In genomic region chr16:4938461-4938860, GRCm38 (mm10) we compare ENCODE assay signal across 8 mouse cellular contexts. TPM values are rescaled to one million over a fixed set of nuclear protein-coding genes. Genes with fewer than 3 reads are reported as not detected.
DNase-seq lines count a peak whose midpoint lies in the region; ATAC-seq and TF ChIP-seq lines count a peak whose summit lies in the region.

Nudt16l1 (plus strand) TSS chr16:4938761.

- no peak for DNase-seq in lung, postnatal 0 days (ENCODE audit: low spot score)
- no peak for DNase-seq in lung, postnatal 10 days
- DNase-seq in embryonic facial prominence, embryonic 14.5 days (ENCODE audit: low spot score), result no peak
- DNase-seq in heart, postnatal 14 days, result no peak
- no peak for DNase-seq in limb, embryonic 11.5 days (ENCODE audit: low spot score)
- DNase-seq in kidney, postnatal 14 days, result no peak
- DNase-seq in cerebellum, postnatal 14 days, result no peak

- H3K27ac ChIP-seq in lung, postnatal 0 days (ENCODE audit: low read length), result peak within 1 kb of the TSS; percentile 73
- H3K27ac ChIP-seq in embryonic facial prominence, embryonic 14.5 days (replicated peaks; ENCODE audit: low read depth, low read length), result peak within 1 kb of the TSS; percentile 83
- peak within 1 kb of the TSS; percentile 75 for H3K27ac ChIP-seq in limb, embryonic 11.5 days (replicated peaks; ENCODE audit: low read depth, low read length)
- H3K27ac ChIP-seq in olfactory bulb, adult 2 months (ENCODE audit: insufficient read depth, low read depth, low read length), result peak within 1 kb of the TSS; percentile 82

- no peak for TF ChIP-seq POLR2A in olfactory bulb, adult 2 months (IDR thresholded peaks at IDR 0.05; ENCODE audit: insufficient read depth, low read depth, low read length)

- no peak for TF ChIP-seq EP300 in lung, postnatal 0 days (IDR thresholded peaks at IDR 0.05)

- peaks cover 4% of the 10 kb centered on the region; the same call in 1 of the 2 replicates for H3K4me1 ChIP-seq in lung, postnatal 0 days (ENCODE audit: insufficient read depth, low read depth, low read length)
- H3K4me1 ChIP-seq in embryonic facial prominence, embryonic 14.5 days (ENCODE audit: control insufficient read depth, insufficient read depth, low read length), result 0 out of 2 replicates have a peak, but pooled peaks cover 3% of the 10 kb centered on the region
- H3K4me1 ChIP-seq in limb, embryonic 11.5 days (ENCODE audit: control insufficient read depth, insufficient read depth, low read length), result 0 out of 2 replicates have a peak, but pooled peaks cover 5% of the 10 kb centered on the region
- H3K4me1 ChIP-seq in olfactory bulb, adult 2 months (ENCODE audit: control insufficient read depth, insufficient read depth, low read length), result peaks cover 36% of the 10 kb centered on the region

- ATAC-seq in lung, postnatal 0 days, result no peak
- no peak for ATAC-seq in embryonic facial prominence, embryonic 14.5 days (ENCODE audit: low read depth)
- ATAC-seq in limb, embryonic 11.5 days (ENCODE audit: insufficient number of reproducible peaks, low FRiP score, low TSS enrichment, low read depth), result no peak

- H3K9me3 ChIP-seq in lung, postnatal 0 days (ENCODE audit: low read length), result no peaks in the 10 kb centered on the region
- H3K9me3 ChIP-seq in embryonic facial prominence, embryonic 14.5 days (ENCODE audit: control insufficient read depth, low read length), result no peaks in the 10 kb centered on the region
- H3K9me3 ChIP-seq in limb, embryonic 11.5 days (ENCODE audit: control insufficient read depth, low read length), result no peaks in the 10 kb centered on the region

- peaks cover 23% of the 10 kb centered on the region for H3K36me3 ChIP-seq in lung, postnatal 0 days (ENCODE audit: insufficient read depth, low read length)
- H3K36me3 ChIP-seq in embryonic facial prominence, embryonic 14.5 days (ENCODE audit: control insufficient read depth, insufficient read depth, low read length), result peaks cover 75% of the 10 kb centered on the region
- H3K36me3 ChIP-seq in limb, embryonic 11.5 days (ENCODE audit: control insufficient read depth, insufficient read depth, low read length), result peaks cover 31% of the 10 kb centered on the region

- WGBS in lung, postnatal 0 days, result 0% methylated on average over 2 of the region's 2 CpGs
- 0% methylated on average over 2 of the region's 2 CpGs for WGBS in embryonic facial prominence, embryonic 14.5 days
- 7% methylated on average over 2 of the region's 2 CpGs for WGBS in limb, embryonic 11.5 days
- 3% methylated on average over 2 of the region's 2 CpGs for WGBS in olfactory bulb, adult 2 months

- H3K4me3 ChIP-seq in lung, postnatal 0 days (ENCODE audit: low read depth, low read length), result peak within 1 kb of the TSS; percentile 74
- peak within 1 kb of the TSS; percentile 82 for H3K4me3 ChIP-seq in embryonic facial prominence, embryonic 14.5 days (ENCODE audit: low read depth, low read length)
- peak within 1 kb of the TSS; percentile 92 for H3K4me3 ChIP-seq in limb, embryonic 11.5 days (ENCODE audit: low read depth, low read length)
- peak within 1 kb of the TSS; percentile 95 for H3K4me3 ChIP-seq in olfactory bulb, adult 2 months (ENCODE audit: insufficient read depth, low read depth, low read length)

- TF ChIP-seq CTCF in lung, postnatal 0 days (IDR thresholded peaks at IDR 0.05), result peak; percentile 14; the same call in 1 of the 2 replicates
- TF ChIP-seq CTCF in olfactory bulb, adult 2 months (IDR thresholded peaks at IDR 0.05; ENCODE audit: insufficient read depth, low read depth, low read length), result no peak

- intact Hi-C loops in heart, postnatal 14 days (cut with DNase I), result no loop called here

- no peaks in the 10 kb centered on the region for H3K27me3 ChIP-seq in lung, postnatal 0 days (replicated peaks; ENCODE audit: insufficient read depth, low read length)
- no peaks in the 10 kb centered on the region for H3K27me3 ChIP-seq in embryonic facial prominence, embryonic 14.5 days (replicated peaks; ENCODE audit: control insufficient read depth, insufficient read depth, low read length)
- H3K27me3 ChIP-seq in limb, embryonic 11.5 days (ENCODE audit: control insufficient read depth, insufficient read depth, low read length), result no peaks in the 10 kb centered on the region

- peak within 1 kb of the TSS; percentile 90 for H3K9ac ChIP-seq in lung, postnatal 0 days (replicated peaks; ENCODE audit: low read depth)
- H3K9ac ChIP-seq in embryonic facial prominence, embryonic 14.5 days (ENCODE audit: low read depth, low read length), result peak within 1 kb of the TSS; percentile 92
- H3K9ac ChIP-seq in limb, embryonic 11.5 days (ENCODE audit: low read length), result peak within 1 kb of the TSS; percentile 88

- H3K4me2 ChIP-seq in lung, postnatal 0 days (replicated peaks; ENCODE audit: low read depth, low read length), result peak within 1 kb of the TSS; percentile 97
- peak within 1 kb of the TSS; percentile 76 for H3K4me2 ChIP-seq in embryonic facial prominence, embryonic 14.5 days (ENCODE audit: low read depth, low read length)
- peak within 1 kb of the TSS; percentile 93 for H3K4me2 ChIP-seq in limb, embryonic 11.5 days (ENCODE audit: low read depth, severe bottlenecking)

RNA-seq across cellular contexts. Expression of gene Nudt16l1, which starts in this region (rescaled TPM):
- 87.6 and 92.0 TPM in 2 replicates for polyA plus RNA-seq in lung, postnatal 0 days (2015; fragmentation: Nextera tagmentation; extraction: Ambion mirVana)
- 143 and 162 TPM in 2 replicates for polyA plus RNA-seq in embryonic facial prominence, embryonic 14.5 days (2014; fragmentation: Nextera tagmentation; extraction: Ambion mirVana)
- 10 to 100 TPM; 31.4 to 32.3 TPM for total RNA-seq in heart, postnatal 14 days (2021)
- polyA plus RNA-seq in limb, embryonic 11.5 days (2014; fragmentation: Nextera tagmentation; extraction: Ambion mirVana), result 163 and 172 TPM in 2 replicates
- not detected in 2 replicates for polyA plus RNA-seq in olfactory bulb, adult 2 months (2012; ENCODE audit: insufficient read depth, insufficient read length, low replicate concordance, missing spikeins)
